Mouse (Mus musculus) erythroid progenitor cell, adult 5-6 weeks (primary cell): Measurements from ENCODE around the gene Washc2. TPM values are rescaled to one million over a fixed set of nuclear protein-coding genes. Genes with fewer than 3 reads are reported as not detected.

Source experiments
- ATAC-seq: replicated peaks from 2 replicates; pipeline ENCODE4 v1.8.0; 2016; ENCODE audit warnings: moderate number of reproducible peaks, mild to moderate bottlenecking, moderate TSS enrichment, inconsistent platforms; ENCODE audit not compliant: poor library complexity, low FRiP score, severe bottlenecking
- total RNA-seq, 2 experiments: library from RNA; stranded (forward) in 1 of 2; stranded (reverse) in 1 of 2; fragments of 150-400 nt in 1 of 2; fragments of 186-747, 209-891 nt in 1 of 2; gene quantifications; 2 replicates each; pipeline versions ENCODE4 v1.2.3 to v1.2.4; 2015 to 2017; ENCODE audit warnings: low replicate concordance in 2 of 2

The Washc2 gene
- total RNA-seq, 2 experiments from 2014 or later: 16.5 to 18.4 TPM

- no peak for ATAC-seq
These were observed 51.8 kb downstream of the Washc2 start for GRCm38 (mm10) chr6:116259649-116260048.

- no peak for ATAC-seq
These were observed 52.6 kb downstream of the Washc2 start for GRCm38 (mm10) chr6:116260481-116260880.

- ATAC-seq: no peak
These were observed 55.0 kb downstream of the Washc2 start for GRCm38 (mm10) chr6:116262824-116263223.

- peak; percentile 94 for ATAC-seq
These were observed 56.3 kb downstream of the Washc2 start, which contains the start of gene Zfand4 for GRCm38 (mm10) chr6:116264018-116264651. Zfand4 (plus strand) TSS chr6:116264222.

GRCm38 (mm10) chr6:116264836-116265235 is 57.0 kb downstream of the Washc2 start:
- no peak for ATAC-seq

- no peak for ATAC-seq
These were observed 57.8 kb downstream of the Washc2 start for GRCm38 (mm10) chr6:116265603-116266002.

GRCm38 (mm10) chr6:116266273-116267109 is 58.7 kb downstream of the Washc2 start:
- no peak for ATAC-seq

- ATAC-seq: no peak
These were observed 59.2 kb downstream of the Washc2 start for GRCm38 (mm10) chr6:116267110-116267423.

GRCm38 (mm10) chr6:116275695-116276094 is 67.9 kb downstream of the Washc2 start:
- ATAC-seq: no peak

GRCm38 (mm10) chr6:116278679-116279317 is 71.0 kb downstream of the Washc2 start:
- no peak for ATAC-seq

GRCm38 (mm10) chr6:116281014-116281413 is 73.2 kb downstream of the Washc2 start:
- no peak for ATAC-seq

- ATAC-seq: no peak
These were observed 74.7 kb downstream of the Washc2 start for GRCm38 (mm10) chr6:116282546-116282945.

GRCm38 (mm10) chr6:116283280-116283679 is 75.4 kb downstream of the Washc2 start:
- no peak for ATAC-seq

- no peak for ATAC-seq
These were observed 78.5 kb downstream of the Washc2 start for GRCm38 (mm10) chr6:116286321-116286720.

- ATAC-seq: peak; percentile 99
These were observed 79.2 kb downstream of the Washc2 start for GRCm38 (mm10) chr6:116286870-116287575.

GRCm38 (mm10) chr6:116311411-116311810 is 103.6 kb downstream of the Washc2 start:
- ATAC-seq: no peak
